17 mouse cellular contexts compared by ENCODE assay signal in genomic region chr10:11362896-11363487, GRCm38 (mm10). TPM values are rescaled to one million over a fixed set of nuclear protein-coding genes. Genes with fewer than 3 reads are reported as not detected.
DNase-seq lines count a peak whose midpoint lies in the region; ATAC-seq and TF ChIP-seq lines count a peak whose summit lies in the region.
"Had no signal": no experiment of that assay in that cellular context is flagged by ENCODE, and none has a peak within 500 bp of the region (broad histone marks: within the 10 kb centered on the region; RNA-seq: fewer than 3 reads in every experiment).

No protein-coding gene starts in this region.

- peak; percentile 50 for ATAC-seq in forebrain, embryonic 14.5 days
- ATAC-seq in stomach, embryonic 14.5 days (ENCODE audit: insufficient number of reproducible peaks, insufficient read depth, low FRiP score, low read depth) = no peak
- ATAC-seq in stomach, postnatal 0 days (ENCODE audit: low FRiP score, low TSS enrichment) = no peak

- no peaks in the 10 kb centered on the region for H3K27me3 ChIP-seq in forebrain, embryonic 14.5 days (replicated peaks; ENCODE audit: control insufficient read depth, insufficient read depth, low read length)
- no peaks in the 10 kb centered on the region for H3K27me3 ChIP-seq in forebrain, embryonic 10.5 days (ENCODE audit: poor library complexity, severe bottlenecking)
- H3K27me3 ChIP-seq in kidney, adult 2 months (replicated peaks; ENCODE audit: control insufficient read depth, insufficient read depth, low read length) = no peaks in the 10 kb centered on the region
- no peaks in the 10 kb centered on the region for H3K27me3 ChIP-seq in stomach, embryonic 14.5 days (ENCODE audit: control insufficient read depth, insufficient read depth, low read length)
- no peaks in the 10 kb centered on the region for H3K27me3 ChIP-seq in stomach, postnatal 0 days (ENCODE audit: control insufficient read depth, insufficient read depth, low read length)
- H3K27me3 ChIP-seq: forebrain, embryonic 12.5 days; limb, embryonic 13.5 days; liver, embryonic 13.5 days; lung, embryonic 15.5 days had no signal

- H3K9ac ChIP-seq in forebrain, embryonic 14.5 days (ENCODE audit: low read length) = no peak overlapping the region
- no peak overlapping the region for H3K9ac ChIP-seq in stomach, embryonic 14.5 days (replicated peaks; ENCODE audit: low read depth, low read length)
- H3K9ac ChIP-seq in stomach, postnatal 0 days (ENCODE audit: low read length) = no peak overlapping the region
- H3K9ac ChIP-seq: forebrain, embryonic 12.5 days; limb, embryonic 13.5 days; liver, embryonic 13.5 days; lung, embryonic 15.5 days had no signal

- 82% methylated on average over 12 of the region's 12 CpGs for WGBS in forebrain, embryonic 14.5 days
- 86% methylated on average over 12 of the region's 12 CpGs for WGBS in forebrain, embryonic 10.5 days
- 52% methylated on average over 12 of the region's 12 CpGs for WGBS in kidney, adult 2 months
- WGBS in stomach, embryonic 14.5 days = 34% methylated on average over 12 of the region's 12 CpGs
- WGBS in stomach, postnatal 0 days = 48% methylated on average over 12 of the region's 12 CpGs

- TF ChIP-seq CTCF in kidney, adult 2 months (conservative IDR thresholded peaks at IDR 0.05; ENCODE audit: insufficient read depth, insufficient read length, low read depth, low read length) = no peak
- TF ChIP-seq CTCF in stomach, postnatal 0 days (IDR thresholded peaks at IDR 0.05; ENCODE audit: low read depth) = no peak

- H3K27ac ChIP-seq in forebrain, embryonic 14.5 days (ENCODE audit: low read depth, low read length) = no peak overlapping the region
- no peak overlapping the region for H3K27ac ChIP-seq in forebrain, embryonic 10.5 days
- no peak overlapping the region for H3K27ac ChIP-seq in kidney, adult 2 months (ENCODE audit: insufficient read depth, low read depth, low read length)
- H3K27ac ChIP-seq in stomach, embryonic 14.5 days (ENCODE audit: low read length) = no peak overlapping the region
- no peak overlapping the region for H3K27ac ChIP-seq in stomach, postnatal 0 days (replicated peaks)
- H3K27ac ChIP-seq: forebrain, embryonic 12.5 days; heart, adult 2 months; layer of hippocampus, adult 2 months; limb, embryonic 13.5 days; liver, embryonic 13.5 days; lung, embryonic 15.5 days had no signal

- peak; percentile 28 for DNase-seq in forebrain, embryonic 14.5 days (ENCODE audit: low spot score)
- no peak for DNase-seq in forebrain, embryonic 10.5 days (ENCODE audit: extremely low spot score, low spot score)
- DNase-seq in kidney, postnatal 4 days = peak; percentile 11 to 23
- DNase-seq in kidney, adult 2 months = no peak
- DNase-seq in stomach, postnatal 0 days (ENCODE audit: low spot score) = no peak
- no peak for DNase-seq in right cerebral cortex, postnatal 25 days
- no peak for DNase-seq in right cerebral cortex, postnatal 10 days (ENCODE audit: low spot score in 2 of 2)
- DNase-seq: gastrocnemius, postnatal 25 days; heart, adult 2 months; kidney, adult 11 months; layer of hippocampus, postnatal 36 days; liver, embryonic 13.5 days had no signal

- no peak overlapping the region for H3K4me2 ChIP-seq in forebrain, embryonic 14.5 days (ENCODE audit: low read length)
- 0 out of 2 replicates have a peak overlapping the region, but pooled peaks have one; percentile 2 for H3K4me2 ChIP-seq in stomach, embryonic 14.5 days (replicated peaks; ENCODE audit: low read depth, low read length)
- no peak overlapping the region for H3K4me2 ChIP-seq in stomach, postnatal 0 days (replicated peaks; ENCODE audit: low read depth)
- H3K4me2 ChIP-seq: forebrain, embryonic 12.5 days; limb, embryonic 13.5 days; liver, embryonic 13.5 days; lung, embryonic 15.5 days had no signal

- TF ChIP-seq POLR2A in kidney, adult 2 months (IDR thresholded peaks at IDR 0.05; ENCODE audit: low read depth, low read length) = no peak

- no peaks in the 10 kb centered on the region for H3K9me3 ChIP-seq in forebrain, embryonic 14.5 days (replicated peaks; ENCODE audit: control insufficient read depth, low read length)
- H3K9me3 ChIP-seq in forebrain, embryonic 10.5 days = peaks cover under 1% of the 10 kb centered on the region; the same call in 1 of the 2 replicates
- no peaks in the 10 kb centered on the region for H3K9me3 ChIP-seq in stomach, embryonic 14.5 days (ENCODE audit: control insufficient read depth, low read depth, low read length)
- H3K9me3 ChIP-seq in stomach, postnatal 0 days (ENCODE audit: control insufficient read depth, low read length) = no peaks in the 10 kb centered on the region
- H3K9me3 ChIP-seq: forebrain, embryonic 12.5 days; limb, embryonic 13.5 days; liver, embryonic 13.5 days; lung, embryonic 15.5 days had no signal

- H3K4me1 ChIP-seq in forebrain, embryonic 14.5 days (ENCODE audit: control insufficient read depth, insufficient read depth, low read length) = no peaks in the 10 kb centered on the region
- no peaks in the 10 kb centered on the region for H3K4me1 ChIP-seq in forebrain, embryonic 10.5 days
- no peaks in the 10 kb centered on the region for H3K4me1 ChIP-seq in kidney, adult 2 months (ENCODE audit: control insufficient read depth, insufficient read depth, low read length)
- H3K4me1 ChIP-seq in stomach, embryonic 14.5 days (ENCODE audit: control insufficient read depth, insufficient read depth, low read length) = no peaks in the 10 kb centered on the region
- H3K4me1 ChIP-seq in stomach, postnatal 0 days (replicated peaks; ENCODE audit: control insufficient read depth, insufficient read depth) = no peaks in the 10 kb centered on the region
- H3K4me1 ChIP-seq: forebrain, embryonic 12.5 days; limb, embryonic 13.5 days; liver, embryonic 13.5 days; lung, embryonic 15.5 days had no signal

- TF ChIP-seq EP300 in stomach, postnatal 0 days (optimal IDR thresholded peaks at IDR 0.05) = no peak

- H3K36me3 ChIP-seq in forebrain, embryonic 14.5 days (ENCODE audit: control insufficient read depth, insufficient read depth, low read length) = no peaks in the 10 kb centered on the region
- no peaks in the 10 kb centered on the region for H3K36me3 ChIP-seq in forebrain, embryonic 10.5 days (replicated peaks)
- no peaks in the 10 kb centered on the region for H3K36me3 ChIP-seq in kidney, adult 2 months (ENCODE audit: control insufficient read depth, insufficient read depth, low read length)
- H3K36me3 ChIP-seq in stomach, embryonic 14.5 days (ENCODE audit: control insufficient read depth, insufficient read depth, low read length) = no peaks in the 10 kb centered on the region
- H3K36me3 ChIP-seq in stomach, postnatal 0 days (ENCODE audit: control insufficient read depth, insufficient read depth, low read length) = no peaks in the 10 kb centered on the region
- H3K36me3 ChIP-seq: forebrain, embryonic 12.5 days; limb, embryonic 13.5 days; liver, embryonic 13.5 days; lung, embryonic 15.5 days had no signal

- no peak overlapping the region for H3K4me3 ChIP-seq in forebrain, embryonic 14.5 days (ENCODE audit: low read depth, low read length)
- no peak overlapping the region for H3K4me3 ChIP-seq in forebrain, embryonic 10.5 days
- H3K4me3 ChIP-seq in kidney, adult 2 months (ENCODE audit: insufficient read depth, low read depth, low read length) = no peak overlapping the region
- no peak overlapping the region for H3K4me3 ChIP-seq in stomach, embryonic 14.5 days (ENCODE audit: low read depth, low read length)
- H3K4me3 ChIP-seq in stomach, postnatal 0 days (ENCODE audit: low read depth, low read length) = no peak overlapping the region
- H3K4me3 ChIP-seq: forebrain, embryonic 12.5 days; heart, adult 2 months; layer of hippocampus, adult 2 months; limb, embryonic 13.5 days; liver, embryonic 13.5 days; lung, embryonic 15.5 days had no signal

RNA-seq across cellular contexts. Expression of gene Epm2a, which starts 19.8 kb away (rescaled TPM):
- 1.0 and 1.1 TPM in 2 replicates for polyA plus RNA-seq in forebrain, embryonic 14.5 days (2014; fragmentation: Nextera tagmentation; extraction: Ambion mirVana)
- 0.46 and 0.52 TPM in 2 replicates for polyA plus RNA-seq in forebrain, embryonic 10.5 days (2016; fragmentation: Nextera tagmentation; extraction: Ambion mirVana)
- 6.5 and 7.5 TPM in 2 replicates for polyA plus RNA-seq in kidney, adult 2 months (2012; rRNA removed)
- 1.4 and 1.5 TPM in 2 replicates for polyA plus RNA-seq in stomach, embryonic 14.5 days (2014; fragmentation: Nextera tagmentation; extraction: Ambion mirVana)
- 0.54 and 0.58 TPM in 2 replicates for polyA plus RNA-seq in stomach, postnatal 0 days (2015; fragmentation: Nextera tagmentation; extraction: Ambion mirVana)

Comparison
In these comparisons a context has a peak if more than half of its experiments do, and no peak if none do; other contexts are left out.
1. DNase-seq: peak in forebrain, embryonic 14.5 days (single experiment) and kidney, postnatal 4 days (2 of 2); none in forebrain, embryonic 10.5 days (single experiment), kidney, adult 2 months (single experiment), stomach, postnatal 0 days (single experiment), right cerebral cortex, postnatal 25 days (single experiment) and right cerebral cortex, postnatal 10 days (0 of 2).